Mouse (Mus musculus) skeletal muscle tissue, postnatal 0 days (tissue): ENCODE results near the gene Fthl17f. TPM values are rescaled to one million over a fixed set of nuclear protein-coding genes. Genes with fewer than 3 reads are reported as not detected.

Source experiments
- polyA plus RNA-seq: library from polyadenylated mRNA; unstranded; fragments of >200 nt; fragmentation: Nextera tagmentation; extraction: Ambion mirVana; gene quantifications from 2 replicates; pipeline ENCODE4 v1.2.1, GENCODE M21; 2015

Gene Fthl17f
- polyA plus RNA-seq: not detected in 2 replicates

GRCm38 (mm10) chrX:9062715-9063114 is at the start of gene Fthl17f:
Gene Fthl17f (plus strand): TSS chrX:9063015.

GRCm38 (mm10) chrX:9033193-9033592 is 29.6 kb upstream of the Fthl17f start, which contains the start of gene Fthl17e:
Gene Fthl17e (plus strand): TSS chrX:9033493.

GRCm38 (mm10) chrX:9104262-9104661 is 41.4 kb downstream of the Fthl17f start, which contains the start of gene 4930402K13Rik:
Gene 4930402K13Rik (plus strand): TSS chrX:9104562.

Other genes with a start within 250 kb of the Fthl17f start
- not detected in 2 replicates for gene Gm6592, start 219.0 kb upstream of the Fthl17f start, polyA plus RNA-seq
- not detected in 2 replicates for gene Gm5751, start 188.8 kb upstream of the Fthl17f start, polyA plus RNA-seq
- gene B630019K06Rik, start 170.6 kb upstream of the Fthl17f start, polyA plus RNA-seq: 0.86 and 1.7 TPM in 2 replicates
- not detected in 2 replicates for gene Fthl17b, start 100.0 kb upstream of the Fthl17f start, polyA plus RNA-seq
- not detected in 2 replicates for gene Fthl17c, start 86.5 kb upstream of the Fthl17f start, polyA plus RNA-seq
- not detected in 2 replicates for gene Fthl17d, start 76.3 kb upstream of the Fthl17f start, polyA plus RNA-seq
- not detected in 2 replicates for gene Fthl17e, start 29.5 kb upstream of the Fthl17f start, polyA plus RNA-seq
- not detected in 2 replicates for gene 4930402K13Rik, start 41.5 kb downstream of the Fthl17f start, polyA plus RNA-seq
- gene Lancl3, start 136.9 kb downstream of the Fthl17f start, polyA plus RNA-seq: 0.41 and 0.44 TPM in 2 replicates
- not detected in 2 replicates for gene Gm14862, start 193.9 kb downstream of the Fthl17f start, polyA plus RNA-seq
- 2.6 and 3.6 TPM in 2 replicates for gene Xk, start 209.7 kb downstream of the Fthl17f start, polyA plus RNA-seq
- not detected in 2 replicates for gene H2al1m, start 220.7 kb downstream of the Fthl17f start, polyA plus RNA-seq